Mouse (Mus musculus) heart, embryonic 13.5 days (tissue): ENCODE measurements around the gene Rmdn2. TPM values are rescaled to one million over a fixed set of nuclear protein-coding genes. Genes with fewer than 3 reads are reported as not detected.

Experiments
- ATAC-seq: fragments of 200-750 bp; cut with Nextera tagmentation; 2 replicates; pipeline ENCODE4 v1.8.0; 2017; ENCODE audit warnings: moderate TSS enrichment; ENCODE audit not compliant: insufficient number of reproducible peaks, low FRiP score, low TSS enrichment; ENCODE audit errors: extremely low read depth
- H3K27ac ChIP-seq: fragments of 300-500 bp; sonication (generic); replicated peaks from 2 replicates; pipeline ENCODE4 v1.5.1; 2015; ENCODE audit warnings: moderate library complexity, mild to moderate bottlenecking, inconsistent platforms
- H3K27me3 ChIP-seq: fragments of 300-500 bp; sonication (generic); replicated peaks from 2 replicates; pipeline ENCODE4 v1.6.1; 2015; ENCODE audit warnings: mild to moderate bottlenecking, inconsistent platforms
- H3K36me3 ChIP-seq: fragments of 300-500 bp; sonication (generic); 2 replicates; pipeline ENCODE4 v1.6.1; 2015; ENCODE audit warnings: mild to moderate bottlenecking, inconsistent platforms
- H3K4me1 ChIP-seq: fragments of 300-500 bp; sonication (generic); 2 replicates; pipeline ENCODE4 v1.6.1; 2015; ENCODE audit warnings: inconsistent platforms
- H3K4me2 ChIP-seq: fragments of 300-500 bp; sonication (generic); 2 replicates; pipeline ENCODE4 v1.6.1; 2015; ENCODE audit warnings: inconsistent platforms, mild to moderate bottlenecking, moderate library complexity
- H3K4me3 ChIP-seq: fragments of 300-500 bp; sonication (generic); 2 replicates; pipeline ENCODE4 v1.5.1; 2015; ENCODE audit warnings: moderate library complexity, mild to moderate bottlenecking, inconsistent platforms
- H3K9ac ChIP-seq: fragments of 300-500 bp; sonication (generic); 2 replicates; pipeline ENCODE4 v1.6.1; 2015; ENCODE audit warnings: inconsistent platforms, mild to moderate bottlenecking, moderate library complexity
- H3K9me3 ChIP-seq: fragments of 300-500 bp; sonication (generic); 2 replicates; pipeline ENCODE4 v1.6.1; 2016; ENCODE audit warnings: inconsistent platforms
- WGBS: fragments of 180-500 bp; shearing (Covaris S2); methylation state at CpG from one replicate; pipeline ENCODE4 v1.1.7; 2015; ENCODE audit warnings: mixed read lengths; 5-methylcytosine and 5-hydroxymethylcytosine counted together
- polyA plus RNA-seq: library from polyadenylated mRNA; unstranded; fragments of >200 nt; fragmentation: Nextera tagmentation; extraction: Ambion mirVana; gene quantifications from 2 replicates; pipeline ENCODE4 v1.2.1, GENCODE M21; 2015

Rmdn2 gene
- polyA plus RNA-seq, 1 experiment from 2014 or later = 13.5 TPM

DNA sequence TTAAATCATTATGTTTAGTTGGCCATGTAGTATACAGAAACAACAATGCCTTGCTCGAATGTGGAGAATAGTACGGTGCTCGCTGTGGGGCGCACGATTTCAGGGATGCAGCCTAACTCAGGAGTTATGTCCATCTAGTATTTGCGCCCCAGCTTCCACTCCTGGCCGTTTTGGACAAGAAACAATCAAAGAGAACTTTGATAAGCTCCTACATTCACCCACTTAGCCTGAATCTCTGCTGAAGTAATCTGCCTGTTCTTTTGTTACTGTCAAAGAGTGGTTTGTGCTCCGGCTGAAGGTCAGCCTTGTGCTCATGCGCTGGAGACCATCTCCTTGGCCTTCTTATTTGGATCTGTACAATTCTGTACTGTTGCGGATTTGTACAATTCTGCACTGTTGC, 6.8 kb downstream of the Rmdn2 start:
- Histone ChIP-seq H3K9ac (no peak overlapping the region), H3K4me3 (no peak overlapping the region), H3K4me1 (peaks cover 5% of the 10 kb centered on the region), H3K9me3 (no peaks in the 10 kb centered on the region), H3K27me3 (no peaks in the 10 kb centered on the region), H3K27ac (no peak overlapping the region), H3K4me2 (no peak overlapping the region), H3K36me3 (peaks cover 16% of the 10 kb centered on the region; the same call in 1 of the 2 replicates)
- ATAC-seq = no peak
- WGBS = 78% methylated on average over 10 of the region's 10 CpGs

DNA sequence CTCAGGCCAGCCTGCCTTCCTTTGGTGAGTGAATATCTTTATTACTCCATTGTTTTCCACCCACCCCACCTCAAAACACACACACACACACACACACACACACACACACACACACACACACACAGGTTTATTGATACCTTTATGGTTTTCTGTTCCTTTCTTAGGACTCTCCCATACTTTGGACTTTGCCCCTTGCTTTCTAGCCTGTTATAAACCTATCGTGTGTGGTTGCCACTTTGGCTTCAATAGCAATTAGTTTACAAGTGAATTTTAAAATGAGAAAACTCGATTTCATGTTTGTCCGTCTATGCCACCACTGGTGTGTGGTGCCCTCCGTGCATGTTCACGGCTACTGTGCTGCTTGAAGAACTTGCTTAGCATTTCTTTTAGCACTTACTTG, 7.3 kb downstream of the Rmdn2 start:
- Histone ChIP-seq H3K9ac (no peak overlapping the region), H3K36me3 (peaks cover 20% of the 10 kb centered on the region), H3K27me3 (no peaks in the 10 kb centered on the region), H3K4me2 (no peak overlapping the region), H3K4me1 (peaks cover 5% of the 10 kb centered on the region), H3K9me3 (no peaks in the 10 kb centered on the region), H3K4me3 (no peak overlapping the region), H3K27ac (no peak overlapping the region)
- ATAC-seq = no peak
- WGBS = 87% methylated on average over 5 of the region's 5 CpGs

- no peak for ATAC-seq
- Histone ChIP-seq H3K9me3 (no peaks in the 10 kb centered on the region), H3K36me3 (peaks cover 27% of the 10 kb centered on the region), H3K27ac (no peak overlapping the region), H3K4me3 (no peak overlapping the region), H3K4me1 (no peaks in the 10 kb centered on the region), H3K9ac (no peak overlapping the region), H3K4me2 (no peak overlapping the region), H3K27me3 (no peaks in the 10 kb centered on the region)
- 94% methylated on average over 6 of the region's 6 CpGs for WGBS
Observed at GRCm38 (mm10) chr17:79622050-79622449, 10.4 kb downstream of the Rmdn2 start.

- Histone ChIP-seq H3K4me2 (no peak overlapping the region), H3K9ac (no peak overlapping the region), H3K4me3 (no peak overlapping the region), H3K4me1 (no peaks in the 10 kb centered on the region), H3K9me3 (no peaks in the 10 kb centered on the region), H3K27me3 (no peaks in the 10 kb centered on the region), H3K27ac (no peak overlapping the region), H3K36me3 (peaks cover 31% of the 10 kb centered on the region)
- ATAC-seq = no peak
- 85% methylated on average over 7 of the region's 7 CpGs for WGBS
Observed at GRCm38 (mm10) chr17:79622574-79622973, 10.9 kb downstream of the Rmdn2 start.

DNA sequence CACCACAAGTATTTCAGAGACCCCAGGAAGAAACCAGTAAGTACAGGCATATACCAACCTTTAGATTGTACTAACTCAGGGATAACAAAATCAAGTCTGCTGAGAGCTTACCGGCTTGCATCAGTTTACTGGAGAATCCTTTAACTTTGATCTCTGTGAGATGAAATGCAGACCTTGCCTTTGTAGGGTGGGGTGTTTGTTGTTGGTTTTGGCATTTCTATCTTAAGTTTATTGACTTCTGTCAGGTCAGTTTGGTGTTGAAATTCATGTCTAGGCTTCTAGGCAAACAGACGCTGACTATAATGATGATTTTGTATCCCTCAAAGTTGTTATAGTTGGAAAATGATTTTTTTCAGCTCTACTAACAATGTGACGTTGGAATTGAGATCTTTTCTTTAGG, 12.2 kb downstream of the Rmdn2 start:
- ATAC-seq = no peak
- Histone ChIP-seq H3K4me2 (no peak overlapping the region), H3K9me3 (no peaks in the 10 kb centered on the region), H3K27ac (no peak overlapping the region), H3K27me3 (no peaks in the 10 kb centered on the region), H3K4me3 (no peak overlapping the region), H3K36me3 (peaks cover 31% of the 10 kb centered on the region), H3K9ac (no peak overlapping the region), H3K4me1 (no peaks in the 10 kb centered on the region)
- 59% methylated on average over 3 of the region's 3 CpGs for WGBS

DNA sequence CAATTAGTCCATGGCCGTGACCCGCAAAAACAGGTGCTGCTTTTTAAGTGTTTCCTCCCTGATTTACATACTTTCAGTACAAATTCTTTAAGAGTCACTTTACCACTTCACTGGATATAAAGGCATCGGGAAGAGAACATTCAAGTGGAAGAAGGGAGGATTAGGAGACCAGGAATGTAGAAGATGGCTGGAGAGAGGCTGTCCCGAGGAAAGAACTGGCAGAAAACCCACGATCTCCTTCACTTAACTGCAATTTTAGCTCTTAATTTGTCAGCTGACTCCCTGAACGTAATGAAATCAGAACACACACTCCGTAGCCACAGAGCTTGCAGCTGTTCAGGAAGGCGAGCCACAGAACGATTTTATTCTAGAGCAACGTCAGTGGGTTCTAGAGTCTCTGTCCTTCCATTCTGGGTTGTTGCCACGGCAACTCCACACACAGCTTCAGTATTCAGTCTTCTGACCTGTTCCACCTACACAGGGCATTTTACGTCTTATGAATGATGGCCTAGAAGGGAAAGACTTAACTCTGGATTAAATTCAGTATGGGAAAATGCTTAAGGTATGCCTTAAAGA, 14.7 kb downstream of the Rmdn2 start:
- no peak for ATAC-seq
- Histone ChIP-seq H3K27me3 (no peaks in the 10 kb centered on the region), H3K27ac (no peak overlapping the region), H3K4me3 (no peak overlapping the region), H3K4me1 (no peaks in the 10 kb centered on the region), H3K9ac (no peak overlapping the region), H3K4me2 (no peak overlapping the region), H3K9me3 (no peaks in the 10 kb centered on the region), H3K36me3 (peaks cover 33% of the 10 kb centered on the region)
- 82% methylated on average over 12 of the region's 12 CpGs for WGBS

DNA sequence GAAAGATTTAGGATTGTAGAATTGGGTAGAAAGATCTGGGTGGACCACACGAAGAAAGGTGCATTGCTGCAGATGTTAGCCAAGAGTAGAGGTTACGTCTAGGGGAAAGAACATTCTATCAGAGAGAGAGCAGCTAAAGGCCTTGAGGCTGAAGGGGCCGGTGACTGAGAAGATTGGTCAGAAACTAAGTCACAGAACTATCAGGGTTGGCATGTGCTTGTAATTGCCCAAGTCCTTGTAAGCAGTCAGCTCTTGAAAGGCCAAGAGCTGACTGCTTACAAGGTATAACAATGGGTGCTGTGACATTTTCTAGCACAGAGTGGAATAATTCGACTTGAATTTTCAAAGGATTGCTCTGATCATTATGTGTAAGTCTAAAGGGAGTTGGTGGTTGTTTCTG, 38.2 kb downstream of the Rmdn2 start:
- no peak overlapping the region for H3K9ac ChIP-seq
- H3K27me3 ChIP-seq = no peaks in the 10 kb centered on the region
- H3K4me1 ChIP-seq = no peaks in the 10 kb centered on the region
- H3K27ac ChIP-seq = no peak overlapping the region
- ATAC-seq = no peak
- H3K4me2 ChIP-seq = no peak overlapping the region
- H3K36me3 ChIP-seq = peaks cover 5% of the 10 kb centered on the region; the same call in 1 of the 2 replicates
- no peak overlapping the region for H3K4me3 ChIP-seq
- H3K9me3 ChIP-seq = no peaks in the 10 kb centered on the region
- 82% methylated on average over 4 of the region's 4 CpGs for WGBS

GRCm38 (mm10) chr17:79650297-79650696, 38.6 kb downstream of the Rmdn2 start:
- no peak overlapping the region for H3K9ac ChIP-seq
- H3K27ac ChIP-seq = no peak overlapping the region
- peaks cover 5% of the 10 kb centered on the region; the same call in 1 of the 2 replicates for H3K36me3 ChIP-seq
- 88% methylated on average over 5 of the region's 5 CpGs for WGBS
- no peaks in the 10 kb centered on the region for H3K9me3 ChIP-seq
- H3K4me1 ChIP-seq = no peaks in the 10 kb centered on the region
- H3K4me3 ChIP-seq = no peak overlapping the region
- no peak overlapping the region for H3K4me2 ChIP-seq
- no peaks in the 10 kb centered on the region for H3K27me3 ChIP-seq
- ATAC-seq = no peak

DNA sequence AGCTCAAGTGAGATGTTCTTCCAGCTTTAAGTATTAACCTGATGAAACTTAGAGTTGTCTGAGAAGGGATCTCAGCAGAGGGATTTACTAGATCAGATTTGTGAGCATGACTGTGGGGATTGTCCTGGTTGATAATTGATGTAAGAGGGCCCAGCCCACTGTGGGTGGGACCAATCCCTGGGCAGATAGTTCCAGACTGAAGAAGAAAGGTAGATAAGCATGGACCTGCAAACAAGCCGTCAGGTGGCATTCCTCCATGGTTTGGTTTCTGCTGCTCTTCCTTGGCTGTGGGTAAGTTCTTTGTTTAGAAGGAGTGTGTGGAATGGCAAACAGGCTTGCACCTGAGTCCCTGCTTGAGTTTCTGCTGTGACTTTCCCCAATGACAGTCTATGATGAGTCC, 41.5 kb downstream of the Rmdn2 start:
- no peak for ATAC-seq
- H3K9ac ChIP-seq = no peak overlapping the region
- H3K4me3 ChIP-seq = no peak overlapping the region
- no peaks in the 10 kb centered on the region for H3K9me3 ChIP-seq
- H3K27ac ChIP-seq = no peak overlapping the region
- H3K36me3 ChIP-seq = peaks cover 5% of the 10 kb centered on the region; the same call in 1 of the 2 replicates
- WGBS = 85% methylated on average over 1 of the region's 1 CpGs
- H3K4me2 ChIP-seq = no peak overlapping the region
- H3K27me3 ChIP-seq = no peaks in the 10 kb centered on the region
- H3K4me1 ChIP-seq = peaks cover 14% of the 10 kb centered on the region

DNA sequence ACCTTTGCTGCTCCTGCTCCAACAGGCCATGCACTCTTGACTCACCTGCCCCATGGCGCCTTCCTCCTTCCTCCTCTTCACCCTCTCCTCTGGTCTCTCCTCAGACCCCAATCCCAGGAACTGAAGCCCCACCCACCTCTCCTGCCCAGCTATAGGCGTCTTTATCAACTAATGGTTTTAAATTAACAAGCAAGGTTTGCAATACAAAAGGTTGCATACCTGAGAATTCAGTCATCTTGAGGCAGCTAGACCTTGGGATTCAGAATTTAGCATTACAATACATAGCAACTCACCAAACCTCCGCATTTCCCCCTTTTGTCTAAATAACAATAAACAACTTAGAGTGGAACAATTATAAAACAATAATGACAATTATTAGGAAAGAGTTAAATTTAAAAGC, 42.5 kb downstream of the Rmdn2 start:
- Histone ChIP-seq H3K36me3 (peaks cover 5% of the 10 kb centered on the region; the same call in 1 of the 2 replicates), H3K9me3 (no peaks in the 10 kb centered on the region), H3K4me2 (no peak overlapping the region), H3K27ac (no peak overlapping the region), H3K27me3 (no peaks in the 10 kb centered on the region), H3K9ac (no peak overlapping the region), H3K4me3 (no peak overlapping the region), H3K4me1 (peaks cover 14% of the 10 kb centered on the region)
- 76% methylated on average over 3 of the region's 3 CpGs for WGBS
- ATAC-seq = no peak

DNA sequence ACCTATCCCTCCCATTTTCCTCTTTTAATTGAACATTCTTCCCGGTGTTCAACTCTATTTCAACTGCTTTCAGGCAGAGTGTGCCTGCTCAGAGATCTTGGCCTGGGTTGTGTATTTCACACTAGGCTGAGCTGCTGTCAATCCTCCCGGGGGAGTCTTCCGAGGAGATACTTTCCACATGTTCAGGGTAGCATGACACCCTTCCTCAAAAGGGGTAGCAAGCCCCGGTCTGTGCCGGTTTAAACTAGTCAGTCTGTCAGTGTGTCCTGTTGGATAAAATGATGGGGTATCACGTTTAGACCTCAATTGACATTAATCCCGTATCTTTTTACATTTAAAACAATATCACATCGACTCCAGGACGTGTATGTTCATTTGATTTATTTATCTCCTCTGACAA, 46.1 kb downstream of the Rmdn2 start:
- WGBS = 30% methylated on average over 9 of the region's 9 CpGs

DNA sequence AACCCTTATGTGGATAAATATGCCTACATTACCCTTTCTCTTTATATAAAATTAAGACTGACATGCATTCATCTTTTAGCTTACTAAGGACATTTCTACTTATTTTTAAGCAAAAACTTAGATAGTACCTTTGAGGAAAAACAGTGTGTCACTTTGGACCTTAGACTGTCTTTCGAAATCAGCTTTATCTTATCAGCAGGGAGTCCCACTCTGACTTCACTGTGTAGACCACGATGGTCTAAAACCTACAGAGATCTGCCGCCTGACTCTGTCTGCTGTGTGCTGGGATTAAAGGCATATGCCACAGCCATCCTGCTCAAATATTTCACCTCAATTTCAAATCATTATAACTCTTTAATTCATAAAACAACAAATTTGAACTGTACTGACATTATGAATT, 46.8 kb downstream of the Rmdn2 start:
- no peak for ATAC-seq
- H3K36me3 ChIP-seq = peaks cover 2% of the 10 kb centered on the region; the same call in 1 of the 2 replicates
- no peaks in the 10 kb centered on the region for H3K27me3 ChIP-seq
- no peak overlapping the region for H3K4me3 ChIP-seq
- H3K9ac ChIP-seq = no peak overlapping the region
- H3K4me1 ChIP-seq = peaks cover 15% of the 10 kb centered on the region
- WGBS = 23% methylated on average over 3 of the region's 3 CpGs
- no peak overlapping the region for H3K27ac ChIP-seq
- H3K9me3 ChIP-seq = no peaks in the 10 kb centered on the region
- no peak overlapping the region for H3K4me2 ChIP-seq

More for the DNA sequence above, 46.1 kb downstream of the Rmdn2 start:
- no peak; the same call in 1 of the 2 replicates for ATAC-seq
- Histone ChIP-seq H3K4me3 (no peak overlapping the region), H3K27ac (no peak overlapping the region), H3K9me3 (no peaks in the 10 kb centered on the region), H3K27me3 (no peaks in the 10 kb centered on the region), H3K36me3 (peaks cover 5% of the 10 kb centered on the region; the same call in 1 of the 2 replicates), H3K4me2 (no peak overlapping the region), H3K4me1 (peaks cover 14% of the 10 kb centered on the region), H3K9ac (no peak overlapping the region)
